Mouse (Mus musculus) olfactory bulb, adult 2 months (tissue): Measurements from ENCODE around the gene Gpr85. TPM values are rescaled to one million over a fixed set of nuclear protein-coding genes. Genes with fewer than 3 reads are reported as not detected.
"Not testable (repeated sequence)": the region's sequence is repeated elsewhere in the genome, so short reads cannot be mapped to it uniquely, and the experiment has no call there.

ENCODE experiments used
- H3K27ac ChIP-seq: fragments of 200-500 bp; 2 replicates; pipeline ENCODE4 v1.5.1; 2012; ENCODE audit warnings: low read depth, low read length; ENCODE audit not compliant: insufficient read depth
- H3K4me1 ChIP-seq: fragments of 200-500 bp; 2 replicates; pipeline ENCODE4 v1.6.1; 2012; ENCODE audit warnings: low read length; ENCODE audit not compliant: control insufficient read depth, insufficient read depth
- H3K4me3 ChIP-seq: fragments of 200-500 bp; 2 replicates; pipeline ENCODE4 v1.5.1; 2012; ENCODE audit warnings: mild to moderate bottlenecking, low read depth, low read length, moderate library complexity; ENCODE audit not compliant: insufficient read depth
- CTCF ChIP-seq: fragments of 200-500 bp; IDR thresholded peaks from 2 replicates; pipeline ENCODE4 v1.5.1; 2012; ENCODE audit warnings: low read depth, mild to moderate bottlenecking, low read length, moderate library complexity; ENCODE audit not compliant: insufficient read depth
- POLR2A ChIP-seq: fragments of 200-500 bp; IDR thresholded peaks from 2 replicates; pipeline ENCODE4 v1.6.1; 2012; ENCODE audit warnings: mild to moderate bottlenecking, low read depth, low read length, moderate library complexity; ENCODE audit not compliant: insufficient read depth
- WGBS: fragments of 180-500 bp; shearing (Covaris S2); methylation state at CpG from one replicate; pipeline ENCODE4 v1.1.7; 2018; 5-methylcytosine and 5-hydroxymethylcytosine counted together
- polyA plus RNA-seq: library from polyadenylated mRNA; stranded (reverse); fragments of >200 nt; gene quantifications from 2 replicates; pipeline ENCODE4 v1.2.4, GENCODE M21; 2012; ENCODE audit warnings: low replicate concordance; ENCODE audit not compliant: missing spikeins, insufficient read depth, insufficient read length

Gene Gpr85
- polyA plus RNA-seq, 1 experiment = not detected

DNA sequence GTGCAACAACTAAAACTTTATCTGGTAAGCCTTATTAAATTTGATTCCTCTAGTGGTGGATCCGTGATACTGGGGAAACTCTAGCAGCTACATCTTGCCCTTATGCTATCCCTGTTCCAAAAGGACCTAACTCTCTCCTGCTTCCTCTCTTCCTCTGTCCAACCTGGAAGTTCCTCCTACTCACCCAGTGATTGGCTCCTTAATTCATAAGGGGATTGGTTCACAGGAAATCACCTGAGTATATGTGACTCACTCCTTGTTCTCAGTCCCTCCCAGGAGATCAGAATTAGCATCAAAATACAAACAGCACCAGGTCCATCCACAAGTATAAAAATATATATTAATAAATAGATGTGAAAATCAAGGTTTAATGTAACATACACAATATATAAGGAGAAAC, 20.9 kb upstream of the Gpr85 start:
- H3K4me3 ChIP-seq = no peak overlapping the region
- H3K4me1 ChIP-seq = no peaks in the 10 kb centered on the region
- no peak overlapping the region for H3K27ac ChIP-seq
- WGBS = 98% methylated on average over 1 of the region's 1 CpGs
- TF ChIP-seq CTCF (no peak), POLR2A (no peak)

DNA sequence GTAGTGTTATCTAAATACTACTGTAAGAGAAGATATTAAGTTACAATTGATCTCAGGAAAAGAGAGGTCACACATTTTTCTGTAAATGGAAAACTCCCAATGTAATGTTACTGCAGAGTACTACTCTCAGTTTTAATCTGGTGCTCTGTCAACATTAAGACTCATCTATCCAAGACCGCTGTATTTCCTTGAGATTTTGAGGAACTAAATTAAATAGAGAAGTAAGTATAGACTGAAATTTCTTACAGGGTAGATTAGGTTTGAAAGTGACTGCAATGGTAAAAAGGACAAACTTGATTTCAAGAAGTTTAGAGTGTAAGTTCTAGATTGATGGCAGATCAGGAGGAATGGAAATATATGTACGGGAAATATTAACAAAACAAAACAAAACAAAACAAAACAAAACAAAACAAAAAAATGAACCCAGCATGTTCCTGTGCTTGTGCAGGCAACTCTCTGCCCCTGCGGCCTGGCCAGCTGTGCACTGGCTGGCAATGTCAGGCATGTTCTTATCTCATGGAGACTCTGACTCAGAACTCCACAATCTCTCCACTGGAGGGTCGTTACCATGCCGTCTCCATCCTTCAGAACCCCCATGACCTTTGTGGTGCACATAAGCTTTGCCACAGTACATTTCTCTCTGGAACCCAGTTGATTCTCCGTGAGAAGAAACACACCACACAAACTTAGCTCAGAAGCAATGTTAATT, 20.3 kb upstream of the Gpr85 start:
- TF ChIP-seq POLR2A (no peak), CTCF (no peak)
- Histone ChIP-seq H3K27ac (no peak overlapping the region), H3K4me3 (no peak overlapping the region), H3K4me1 (no peaks in the 10 kb centered on the region)
- WGBS = 86% methylated on average over 6 of the region's 6 CpGs

DNA sequence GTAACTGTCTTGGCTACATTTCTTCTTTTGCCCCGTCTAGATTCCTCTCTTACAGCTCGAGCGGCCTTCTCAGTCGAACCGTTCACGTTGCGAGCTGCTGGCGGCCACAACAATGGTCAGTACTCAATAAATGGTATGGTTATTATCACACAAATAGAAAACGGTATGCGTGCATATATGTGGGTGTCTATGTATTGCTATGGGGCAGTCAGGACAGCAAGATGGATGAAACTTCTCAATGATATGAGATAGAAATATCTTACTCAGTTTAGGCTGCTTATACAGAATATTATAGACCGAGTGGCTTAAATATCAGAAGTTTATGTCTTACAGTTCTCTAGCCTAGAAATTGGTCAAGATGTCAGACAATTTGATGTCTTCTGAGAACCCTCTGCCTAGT, 14.5 kb upstream of the Gpr85 start:
- Histone ChIP-seq H3K27ac (no peak overlapping the region), H3K4me3 (no peak overlapping the region), H3K4me1 (no peaks in the 10 kb centered on the region)
- 61% methylated on average over 11 of the region's 11 CpGs for WGBS
- TF ChIP-seq CTCF (no peak), POLR2A (no peak)

DNA sequence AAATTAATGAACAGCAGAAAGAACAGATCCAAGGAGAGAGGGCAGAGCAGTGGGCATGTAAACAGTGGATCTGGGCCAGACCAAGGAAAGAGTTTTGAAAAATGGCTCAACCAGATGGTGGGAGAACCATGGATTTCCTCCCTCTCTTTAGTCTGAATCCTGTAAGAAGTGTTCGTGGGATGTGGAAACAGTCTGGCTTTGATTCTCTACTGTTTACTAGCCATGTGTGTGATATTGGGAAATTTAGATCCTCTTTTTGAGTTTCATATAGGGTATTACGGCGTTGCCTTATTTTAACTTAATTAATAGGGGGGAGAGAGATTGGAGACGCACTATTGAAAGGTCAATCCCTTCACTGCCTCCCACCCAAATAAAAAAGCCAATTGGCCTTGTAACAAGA, 13.5 kb upstream of the Gpr85 start:
- TF ChIP-seq CTCF (no peak), POLR2A (no peak)
- no peak overlapping the region for H3K4me3 ChIP-seq
- WGBS = 76% methylated on average over 4 of the region's 4 CpGs
- H3K4me1 ChIP-seq = no peaks in the 10 kb centered on the region
- H3K27ac ChIP-seq = no peak overlapping the region

DNA sequence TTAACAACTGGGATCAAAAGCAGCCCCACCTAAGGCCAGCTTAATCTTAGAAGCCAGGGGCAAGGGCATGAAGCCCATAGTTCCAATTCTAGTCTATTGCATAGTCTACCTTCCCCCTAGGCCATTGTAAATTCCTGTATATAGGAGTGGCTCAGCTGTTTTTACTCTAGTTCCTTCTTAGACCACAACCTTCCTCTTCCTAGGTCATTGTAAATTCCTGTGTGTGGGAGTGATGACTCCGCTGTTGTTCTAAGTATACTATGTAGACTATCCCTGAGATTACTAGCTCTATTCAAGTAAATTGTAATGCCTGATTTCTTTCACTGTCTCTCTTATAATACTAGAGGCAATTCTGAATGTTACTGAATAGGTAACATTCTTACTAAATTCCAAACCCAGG, 6.3 kb upstream of the Gpr85 start:
- H3K4me1 ChIP-seq, H3K27ac ChIP-seq, H3K4me3 ChIP-seq: not testable (repeated sequence)
- 65% methylated on average over 1 of the region's 1 CpGs for WGBS

DNA sequence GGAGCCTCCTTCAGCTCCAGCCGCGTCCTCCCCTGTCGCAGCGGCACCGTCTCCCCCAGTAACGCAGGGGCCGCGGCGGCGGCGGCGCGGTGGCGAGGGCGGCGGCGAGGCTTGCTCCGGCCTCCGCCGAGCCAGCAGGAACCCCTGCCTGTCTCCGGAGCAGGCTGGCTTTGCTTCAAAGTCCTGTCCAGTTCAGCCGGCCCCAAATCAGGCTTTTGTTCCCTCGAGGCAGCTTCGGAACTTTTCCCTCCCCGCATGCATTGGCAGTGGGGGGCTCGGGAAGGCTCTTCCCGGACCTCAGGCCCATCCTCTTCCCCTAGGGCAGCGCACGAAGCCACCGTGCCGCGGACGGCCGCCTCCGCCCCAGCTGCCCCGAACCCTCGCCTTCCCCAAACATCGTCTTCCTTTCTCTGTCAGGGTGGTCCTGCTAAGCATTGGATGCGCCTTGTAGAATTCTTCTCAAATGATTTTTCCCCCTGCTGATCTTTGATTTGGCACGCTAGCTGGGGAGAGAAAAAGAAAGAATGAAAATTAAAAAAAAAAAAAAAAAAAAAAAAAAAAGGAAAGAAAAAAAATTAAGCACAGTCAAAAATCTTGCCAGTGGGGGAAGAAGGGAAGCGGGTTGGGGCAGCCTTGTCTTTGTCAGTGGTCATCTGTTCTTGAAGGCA, 931 bp downstream of the Gpr85 start:
- Histone ChIP-seq H3K27ac (peak overlapping the region; percentile 100), H3K4me1 (no peaks in the 10 kb centered on the region), H3K4me3 (peak overlapping the region; percentile 93)
- WGBS = under 1% methylated on average over 41 of the region's 41 CpGs
- TF ChIP-seq CTCF (no peak), POLR2A (peak; percentile 83)

DNA sequence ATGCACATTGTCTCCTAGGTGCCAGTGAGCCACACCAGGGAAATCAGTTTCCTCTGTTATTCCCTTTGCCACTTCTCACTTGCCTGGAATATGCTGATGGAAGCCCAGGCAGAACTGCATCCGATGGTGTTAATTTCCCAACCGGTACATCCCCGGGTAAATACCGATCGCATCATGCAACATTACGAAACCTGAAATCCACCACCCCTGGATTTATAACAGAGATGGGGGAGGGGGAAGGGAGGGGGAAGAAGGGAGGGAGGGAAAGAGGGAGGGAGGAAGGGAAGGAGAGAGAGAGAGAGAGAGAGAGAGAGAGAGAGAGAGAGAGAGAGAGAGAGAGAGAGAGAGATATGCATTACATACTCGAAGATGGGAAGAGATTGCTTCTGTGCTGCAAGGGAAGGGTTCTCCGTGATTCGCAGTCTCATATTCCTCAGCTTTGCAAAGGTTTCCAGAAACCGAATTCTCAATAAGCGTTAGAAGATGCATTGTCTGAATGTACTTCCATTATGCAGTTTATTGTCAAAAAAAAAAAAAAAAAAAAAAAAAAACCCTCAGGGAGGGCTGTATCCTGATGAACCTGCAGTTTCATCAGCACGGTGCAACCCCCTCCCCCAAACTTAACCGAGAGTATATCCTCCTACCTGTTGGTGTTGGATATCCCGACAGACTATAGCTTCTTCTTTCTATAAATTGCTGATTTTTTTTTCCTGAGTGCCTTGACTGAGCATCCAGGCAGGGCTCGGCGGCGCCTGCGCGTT, 1.6 kb downstream of the Gpr85 start:
- Histone ChIP-seq H3K27ac (peak overlapping the region; percentile 100), H3K4me1 (no peaks in the 10 kb centered on the region), H3K4me3 (peak overlapping the region; percentile 93)
- under 1% methylated on average over 19 of the region's 19 CpGs for WGBS
- TF ChIP-seq CTCF = no peak
- TF ChIP-seq POLR2A = no peak

DNA sequence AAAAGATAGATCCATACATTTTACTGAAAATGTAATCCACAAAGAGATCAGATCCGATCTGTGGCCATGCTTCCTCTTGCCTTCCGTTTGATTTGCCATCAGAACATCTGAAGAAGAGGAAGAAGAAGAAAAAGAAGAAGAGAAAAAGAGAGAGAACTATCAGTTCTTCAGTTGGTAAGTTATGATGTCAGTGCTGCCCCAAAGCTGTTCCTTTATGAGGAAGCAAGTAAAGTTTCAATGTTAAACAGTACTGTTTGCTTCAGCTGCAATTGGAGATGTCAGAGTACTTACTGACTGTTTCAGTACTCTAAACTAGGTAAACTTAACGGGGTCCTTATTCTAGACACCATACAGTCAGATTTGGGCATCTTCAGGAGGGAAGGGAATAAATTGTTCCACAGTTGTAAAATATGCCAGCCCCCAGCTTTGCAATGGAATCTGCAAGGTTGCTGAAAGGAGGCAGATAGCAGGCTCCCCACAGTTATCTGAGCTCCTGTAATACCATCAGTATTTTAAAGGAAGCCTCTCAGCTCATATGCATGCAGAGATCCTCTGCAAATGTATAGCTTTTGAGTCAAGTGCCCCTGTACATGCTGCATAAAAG, 2.7 kb downstream of the Gpr85 start:
- 20% methylated on average over 3 of the region's 3 CpGs for WGBS
- Histone ChIP-seq H3K4me1 (no peaks in the 10 kb centered on the region), H3K27ac (peak overlapping the region; percentile 94), H3K4me3 (no peak overlapping the region; the same call in 1 of the 2 replicates)
- TF ChIP-seq CTCF = no peak
